Mouse (Mus musculus): ENCODE data around the gene Gm26938.

DNA sequence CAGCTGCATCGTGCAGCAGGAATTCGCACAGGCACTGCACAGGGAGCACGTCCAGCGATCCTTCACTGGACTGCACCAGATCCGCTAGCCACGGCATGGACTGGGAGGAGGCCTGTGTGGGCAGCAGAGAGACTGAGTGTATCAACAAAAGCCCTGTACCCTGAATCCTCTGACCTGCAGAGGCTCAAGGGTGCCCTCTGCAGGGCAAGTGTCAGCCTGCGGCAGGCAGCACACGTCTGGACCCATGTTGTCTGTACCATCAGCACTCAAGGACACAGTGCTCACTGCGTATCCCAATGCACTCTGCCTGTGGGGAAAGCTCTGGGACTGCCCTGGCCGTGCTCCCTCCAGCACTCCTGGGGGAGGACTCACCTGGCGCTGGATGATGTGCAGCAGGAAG lies 61.9 kb downstream of the Gm26938 start:
- TF ChIP-seq CTCF (IDR thresholded peaks at IDR 0.05; ENCODE audit: control insufficient read depth, insufficient read depth, insufficient read length): peak; percentile 64
- no peak for TF ChIP-seq FOSL1 (IDR thresholded peaks at IDR 0.05; ENCODE audit: insufficient read depth, low read length, poor library complexity, severe bottlenecking)

All from C2C12 (cell line).